Mouse (Mus musculus): ENCODE measurements at regions not wholly inside any gene's neighbourhood (a gene's known extent, or its start where the extent isn't known, plus 50 kb on each side); places are given as distances from the start of the nearest gene placed in this dataset.

- TF ChIP-seq CTCF (IDR thresholded peaks at IDR 0.05; ENCODE audit: control insufficient read depth, insufficient read depth, insufficient read length): no peak
- no peak for TF ChIP-seq MYOD1 (IDR thresholded peaks at IDR 0.05; ENCODE audit: control insufficient read depth, insufficient read length, low read depth)
- no peak for TF ChIP-seq FOSL1 (IDR thresholded peaks at IDR 0.05; ENCODE audit: insufficient read depth, low read length, poor library complexity, severe bottlenecking)
- TF ChIP-seq MAX (IDR thresholded peaks at IDR 0.05): no peak
- no peak for TF ChIP-seq CEBPB (IDR thresholded peaks at IDR 0.05; ENCODE audit: low read depth)
- no peak for TF ChIP-seq MYOG (IDR thresholded peaks at IDR 0.05; ENCODE audit: control insufficient read depth, extremely low read depth, insufficient read length)
- no peak for TF ChIP-seq USF1 (IDR thresholded peaks at IDR 0.05; ENCODE audit: low read depth)
These were observed 52.4 kb upstream of the Picalm start for GRCm38 (mm10) chr7:90077565-90077964.

All from C2C12 (cell line).